Mouse (Mus musculus): ENCODE data around the gene Adgrg2. TPM values are rescaled to one million over a fixed set of nuclear protein-coding genes. Genes with fewer than 3 reads are reported as not detected.

Gene Adgrg2
- 0.29 and 0.61 TPM in 2 replicates for polyA plus RNA-seq (2011; ENCODE audit: insufficient read depth, insufficient read length, low read depth, missing spikeins)

DNA sequence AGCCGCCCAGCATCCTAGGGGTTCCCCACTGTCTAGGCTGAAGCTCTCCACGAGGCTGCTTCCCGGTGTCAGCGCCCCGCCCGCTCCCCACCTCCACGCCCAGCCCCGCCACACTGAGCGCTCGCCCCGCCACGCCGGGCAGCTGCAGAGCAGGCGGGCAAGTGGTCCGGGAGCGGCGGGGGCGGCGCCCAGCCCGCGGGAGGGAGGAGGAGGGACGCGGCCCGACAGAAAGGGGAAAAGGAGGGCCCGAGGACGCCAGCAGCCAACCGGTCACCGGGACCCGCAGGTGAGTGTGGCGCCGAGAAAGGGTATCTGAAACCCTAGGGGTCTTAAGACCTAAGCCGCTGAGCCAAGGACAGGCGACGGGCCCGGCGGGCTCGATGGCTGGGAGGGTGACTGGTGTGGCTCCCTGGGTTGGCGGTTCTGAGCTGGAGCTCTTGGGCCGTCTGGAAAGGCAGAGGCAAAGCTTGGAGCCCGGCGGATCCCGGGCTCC is at the start of gene Adgrg2:
Gene Adgrg2, plus strand, starts transcription at position 227 of the 493 bp plus-strand sequence.
- H3K4me3 ChIP-seq (ENCODE audit: low read depth, low read length): peak within 1 kb of the TSS; percentile 13
- TF ChIP-seq CTCF (IDR thresholded peaks at IDR 0.05; ENCODE audit: low read depth, low read length) (no peak), EP300 (IDR thresholded peaks at IDR 0.05; ENCODE audit: insufficient read depth, low read depth, low read length) (no peak), POLR2A (IDR thresholded peaks at IDR 0.05; ENCODE audit: insufficient read depth, low read length) (no peak)
- H3K9ac ChIP-seq (ENCODE audit: low read depth, poor library complexity, severe bottlenecking): peak within 1 kb of the TSS; percentile 38; the same call in 1 of the 2 replicates
- no peaks in the 10 kb centered on the region for H3K9me3 ChIP-seq (replicated peaks; ENCODE audit: control insufficient read depth, insufficient read depth, low read length, poor library complexity, severe bottlenecking)
- no peaks in the 10 kb centered on the region for H3K4me1 ChIP-seq (ENCODE audit: control insufficient read depth, insufficient read depth, low read length)
- H3K27me3 ChIP-seq (ENCODE audit: control insufficient read depth, insufficient read depth, low read length, poor library complexity, severe bottlenecking): no peaks in the 10 kb centered on the region
- no peak within 1 kb of the TSS for H3K27ac ChIP-seq (ENCODE audit: insufficient read depth, low read length)
- no peaks in the 10 kb centered on the region for H3K36me3 ChIP-seq (ENCODE audit: control insufficient read depth, insufficient read depth, low read length, poor library complexity, severe bottlenecking)

DNA sequence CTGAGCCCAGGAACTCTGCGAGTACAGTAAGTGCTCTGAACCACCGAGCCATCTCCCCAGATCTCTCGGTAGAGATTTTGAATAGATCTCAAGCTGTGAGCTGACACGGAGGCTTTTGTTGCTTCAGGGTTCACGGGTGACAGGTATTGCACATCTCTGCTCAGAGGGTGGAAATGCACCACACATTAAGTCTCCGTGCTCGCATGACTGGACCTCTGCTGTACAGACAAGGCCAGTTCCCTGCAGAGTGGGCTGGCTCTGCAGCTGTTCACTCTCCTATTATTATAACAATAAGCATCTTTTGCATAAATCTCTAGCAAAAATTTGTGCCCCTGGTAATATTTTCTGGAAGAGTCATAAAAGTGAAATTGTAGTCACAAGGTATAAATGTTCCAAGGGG is 39.5 kb upstream of the Adgrg2 start:
- Histone ChIP-seq H3K27ac (ENCODE audit: insufficient read depth, low read length) (no peak overlapping the region), H3K4me1 (ENCODE audit: control insufficient read depth, insufficient read depth, low read length) (no peaks in the 10 kb centered on the region), H3K9ac (ENCODE audit: low read depth, poor library complexity, severe bottlenecking) (no peak overlapping the region), H3K4me3 (ENCODE audit: low read depth, low read length) (no peak overlapping the region), H3K9me3 (replicated peaks; ENCODE audit: control insufficient read depth, insufficient read depth, low read length, poor library complexity, severe bottlenecking) (no peaks in the 10 kb centered on the region), H3K36me3 (ENCODE audit: control insufficient read depth, insufficient read depth, low read length, poor library complexity, severe bottlenecking) (no peaks in the 10 kb centered on the region), H3K27me3 (ENCODE audit: control insufficient read depth, insufficient read depth, low read length, poor library complexity, severe bottlenecking) (no peaks in the 10 kb centered on the region)
- TF ChIP-seq POLR2A (IDR thresholded peaks at IDR 0.05; ENCODE audit: insufficient read depth, low read length) (no peak), EP300 (IDR thresholded peaks at IDR 0.05; ENCODE audit: insufficient read depth, low read depth, low read length) (no peak), CTCF (IDR thresholded peaks at IDR 0.05; ENCODE audit: low read depth, low read length) (no peak)

DNA sequence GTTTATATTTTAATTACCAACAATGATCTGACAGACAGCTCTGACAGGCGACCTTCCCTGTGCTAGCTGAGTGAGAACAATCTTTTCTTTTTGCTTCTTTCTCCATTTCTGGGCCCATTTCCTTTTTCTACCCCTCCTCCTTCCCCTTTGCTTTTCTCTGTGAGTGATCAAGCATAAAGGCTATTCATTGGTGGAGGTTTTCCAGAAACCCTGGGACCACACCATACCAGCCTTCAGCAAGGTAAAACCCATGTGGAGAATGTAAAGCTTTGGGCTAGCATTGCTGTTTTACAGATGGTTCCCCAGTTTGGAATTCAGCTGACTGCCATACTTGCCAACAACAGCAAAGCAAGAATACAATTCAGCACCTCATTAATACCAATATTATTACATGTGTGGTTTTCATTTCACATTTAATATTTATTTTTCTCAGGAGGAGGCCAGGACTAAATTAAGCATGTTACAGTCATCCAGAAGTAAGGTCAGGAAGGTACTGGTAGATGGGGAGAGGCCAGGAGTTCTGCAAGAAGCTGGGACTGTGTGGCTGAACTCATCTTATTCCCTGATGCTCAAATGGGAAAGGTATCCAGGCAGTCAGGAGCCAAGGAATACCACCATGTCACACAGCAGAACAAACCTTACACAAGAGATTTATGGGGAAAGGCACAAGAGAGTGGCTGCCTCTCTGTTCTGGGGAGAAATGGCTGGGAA is 38.4 kb upstream of the Adgrg2 start:
- Histone ChIP-seq H3K27ac (ENCODE audit: insufficient read depth, low read length) (no peak overlapping the region), H3K36me3 (ENCODE audit: control insufficient read depth, insufficient read depth, low read length, poor library complexity, severe bottlenecking) (no peaks in the 10 kb centered on the region), H3K9ac (ENCODE audit: low read depth, poor library complexity, severe bottlenecking) (no peak overlapping the region), H3K4me3 (ENCODE audit: low read depth, low read length) (no peak overlapping the region), H3K4me1 (ENCODE audit: control insufficient read depth, insufficient read depth, low read length) (no peaks in the 10 kb centered on the region), H3K9me3 (replicated peaks; ENCODE audit: control insufficient read depth, insufficient read depth, low read length, poor library complexity, severe bottlenecking) (no peaks in the 10 kb centered on the region), H3K27me3 (ENCODE audit: control insufficient read depth, insufficient read depth, low read length, poor library complexity, severe bottlenecking) (no peaks in the 10 kb centered on the region)
- TF ChIP-seq CTCF (IDR thresholded peaks at IDR 0.05; ENCODE audit: low read depth, low read length) (no peak), POLR2A (IDR thresholded peaks at IDR 0.05; ENCODE audit: insufficient read depth, low read length) (no peak), EP300 (IDR thresholded peaks at IDR 0.05; ENCODE audit: insufficient read depth, low read depth, low read length) (no peak)

DNA sequence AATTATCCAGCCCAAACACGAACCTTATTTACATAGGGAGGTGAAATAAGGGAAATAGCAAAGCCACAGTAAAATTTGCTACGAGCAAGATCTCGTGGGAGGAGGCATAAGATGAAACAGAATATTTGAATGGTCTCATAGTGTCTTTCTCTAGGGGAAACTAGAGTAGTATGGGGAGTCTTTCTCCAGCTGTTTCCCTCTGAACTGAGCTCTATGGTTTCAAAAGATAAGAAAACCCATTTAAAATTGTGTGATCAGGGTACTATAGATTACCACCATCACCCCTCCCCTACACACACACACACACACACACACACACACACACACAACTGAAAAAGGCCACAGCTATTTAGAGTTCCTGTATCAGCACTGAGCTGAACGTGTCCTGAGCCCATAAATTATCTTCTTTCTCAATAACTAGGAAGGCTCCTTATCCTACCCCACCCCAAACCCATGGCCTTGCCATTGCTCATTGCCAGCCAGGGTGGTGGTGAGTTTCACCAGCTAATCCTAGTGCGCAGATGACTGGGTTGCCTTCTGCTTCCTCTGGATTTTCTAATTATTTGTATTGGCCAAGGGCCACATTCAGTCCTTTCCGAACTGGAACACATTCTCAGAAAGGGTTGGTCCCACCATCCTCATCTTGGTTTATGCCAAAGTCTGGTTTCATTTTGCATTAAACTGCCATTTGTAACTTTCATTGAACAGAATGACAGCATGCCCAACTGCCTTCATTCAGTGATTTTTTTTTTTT is 5.6 kb upstream of the Adgrg2 start:
- H3K4me1 ChIP-seq (ENCODE audit: control insufficient read depth, insufficient read depth, low read length): no peaks in the 10 kb centered on the region
- TF ChIP-seq EP300 (IDR thresholded peaks at IDR 0.05; ENCODE audit: insufficient read depth, low read depth, low read length) (no peak), POLR2A (IDR thresholded peaks at IDR 0.05; ENCODE audit: insufficient read depth, low read length) (no peak), CTCF (IDR thresholded peaks at IDR 0.05; ENCODE audit: low read depth, low read length) (no peak)
- H3K36me3 ChIP-seq (ENCODE audit: control insufficient read depth, insufficient read depth, low read length, poor library complexity, severe bottlenecking): no peaks in the 10 kb centered on the region
- H3K9ac ChIP-seq (ENCODE audit: low read depth, poor library complexity, severe bottlenecking): no peak overlapping the region
- no peak overlapping the region for H3K4me3 ChIP-seq (ENCODE audit: low read depth, low read length)
- H3K27ac ChIP-seq (ENCODE audit: insufficient read depth, low read length): no peak overlapping the region
- H3K27me3 ChIP-seq (ENCODE audit: control insufficient read depth, insufficient read depth, low read length, poor library complexity, severe bottlenecking): no peaks in the 10 kb centered on the region
- H3K9me3 ChIP-seq (replicated peaks; ENCODE audit: control insufficient read depth, insufficient read depth, low read length, poor library complexity, severe bottlenecking): no peaks in the 10 kb centered on the region

DNA sequence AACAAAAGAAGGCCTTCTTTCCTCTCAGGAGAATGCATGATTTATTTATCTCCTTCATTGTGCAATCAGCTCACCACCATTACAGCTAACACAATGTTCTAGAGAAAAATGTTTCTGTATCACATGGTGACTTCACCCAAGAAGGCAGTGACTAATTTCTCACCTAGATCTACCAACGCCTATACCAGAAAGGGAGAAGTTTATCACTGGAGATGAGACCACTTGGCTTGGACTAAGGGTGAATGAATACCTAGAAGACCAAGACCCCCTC is 5.1 kb upstream of the Adgrg2 start:
- Histone ChIP-seq H3K27me3 (ENCODE audit: control insufficient read depth, insufficient read depth, low read length, poor library complexity, severe bottlenecking) (no peaks in the 10 kb centered on the region), H3K9me3 (replicated peaks; ENCODE audit: control insufficient read depth, insufficient read depth, low read length, poor library complexity, severe bottlenecking) (no peaks in the 10 kb centered on the region), H3K4me1 (ENCODE audit: control insufficient read depth, insufficient read depth, low read length) (no peaks in the 10 kb centered on the region), H3K4me3 (ENCODE audit: low read depth, low read length) (no peak overlapping the region), H3K36me3 (ENCODE audit: control insufficient read depth, insufficient read depth, low read length, poor library complexity, severe bottlenecking) (no peaks in the 10 kb centered on the region), H3K27ac (ENCODE audit: insufficient read depth, low read length) (no peak overlapping the region), H3K9ac (ENCODE audit: low read depth, poor library complexity, severe bottlenecking) (no peak overlapping the region)
- TF ChIP-seq POLR2A (IDR thresholded peaks at IDR 0.05; ENCODE audit: insufficient read depth, low read length) (no peak), EP300 (IDR thresholded peaks at IDR 0.05; ENCODE audit: insufficient read depth, low read depth, low read length) (no peak), CTCF (IDR thresholded peaks at IDR 0.05; ENCODE audit: low read depth, low read length) (no peak)

DNA sequence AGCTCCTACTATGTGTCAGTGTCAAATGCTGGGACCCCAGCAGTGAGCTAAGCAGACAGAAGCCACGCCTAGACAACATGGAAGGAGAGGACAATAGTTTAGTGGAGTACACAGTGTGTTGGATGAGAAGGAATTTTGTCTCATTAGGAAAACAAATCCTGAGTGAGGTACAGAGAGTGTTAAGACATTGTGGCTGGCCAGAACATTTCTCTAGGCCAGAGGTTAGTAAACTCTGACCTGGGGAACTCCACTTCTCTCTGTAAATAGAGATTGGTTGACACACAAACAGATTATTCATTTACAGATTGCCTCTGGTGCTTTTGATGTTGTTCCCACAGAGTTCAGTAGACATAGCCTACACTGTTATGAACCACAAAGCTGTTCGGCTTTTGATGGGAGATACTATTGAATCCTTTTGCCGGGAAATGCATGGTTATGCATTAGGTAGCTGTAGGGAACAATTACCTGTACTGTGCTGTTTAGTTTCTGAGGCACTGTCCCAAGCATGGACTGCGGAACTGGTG is 22.5 kb downstream of the Adgrg2 start:
- Histone ChIP-seq H3K4me3 (ENCODE audit: low read depth, low read length) (no peak overlapping the region), H3K27me3 (ENCODE audit: control insufficient read depth, insufficient read depth, low read length, poor library complexity, severe bottlenecking) (no peaks in the 10 kb centered on the region), H3K9ac (ENCODE audit: low read depth, poor library complexity, severe bottlenecking) (no peak overlapping the region), H3K9me3 (replicated peaks; ENCODE audit: control insufficient read depth, insufficient read depth, low read length, poor library complexity, severe bottlenecking) (no peaks in the 10 kb centered on the region), H3K27ac (ENCODE audit: insufficient read depth, low read length) (no peak overlapping the region), H3K36me3 (ENCODE audit: control insufficient read depth, insufficient read depth, low read length, poor library complexity, severe bottlenecking) (no peaks in the 10 kb centered on the region), H3K4me1 (ENCODE audit: control insufficient read depth, insufficient read depth, low read length) (no peaks in the 10 kb centered on the region)
- TF ChIP-seq POLR2A (IDR thresholded peaks at IDR 0.05; ENCODE audit: insufficient read depth, low read length) (no peak), CTCF (IDR thresholded peaks at IDR 0.05; ENCODE audit: low read depth, low read length) (no peak), EP300 (IDR thresholded peaks at IDR 0.05; ENCODE audit: insufficient read depth, low read depth, low read length) (no peak)

All from ES-Bruce4 (cell line).